ENCODE assay signal across 25 mouse cellular contexts in genomic region chr12:47074961-47075360, GRCm38 (mm10).
DNase-seq lines count a peak whose midpoint lies in the region; ATAC-seq and TF ChIP-seq lines count a peak whose summit lies in the region.
"Had no signal": no experiment of that assay in that cellular context is flagged by ENCODE, and none has a peak within 500 bp of the region (broad histone marks: within the 10 kb centered on the region; RNA-seq: fewer than 3 reads in every experiment).

No protein-coding gene starts in this region.

- H3K4me1 ChIP-seq in hindbrain, embryonic 12.5 days = no peaks in the 10 kb centered on the region
- no peaks in the 10 kb centered on the region for H3K4me1 ChIP-seq in hindbrain, postnatal 0 days (ENCODE audit: insufficient read depth, low read length)
- no peaks in the 10 kb centered on the region for H3K4me1 ChIP-seq in midbrain, postnatal 0 days (ENCODE audit: insufficient read depth, low read length)
- H3K4me1 ChIP-seq in midbrain, embryonic 16.5 days (ENCODE audit: control insufficient read depth, insufficient read depth, low read length) = no peaks in the 10 kb centered on the region
- H3K4me1 ChIP-seq: forebrain, embryonic 10.5 days; forebrain, embryonic 15.5 days; heart, embryonic 12.5 days; heart, embryonic 15.5 days; hindbrain, embryonic 10.5 days; hindbrain, embryonic 15.5 days had no signal

- no peak overlapping the region for H3K9ac ChIP-seq in hindbrain, embryonic 12.5 days
- H3K9ac ChIP-seq in hindbrain, postnatal 0 days (replicated peaks; ENCODE audit: low read length) = no peak overlapping the region
- H3K9ac ChIP-seq in midbrain, postnatal 0 days (replicated peaks; ENCODE audit: low read length, poor library complexity, severe bottlenecking) = no peak overlapping the region
- H3K9ac ChIP-seq in midbrain, embryonic 16.5 days (ENCODE audit: low read depth, low read length) = no peak overlapping the region
- H3K9ac ChIP-seq: forebrain, embryonic 15.5 days; heart, embryonic 12.5 days; heart, embryonic 15.5 days; hindbrain, embryonic 15.5 days had no signal

- H3K27ac ChIP-seq in hindbrain, embryonic 12.5 days = no peak overlapping the region
- no peak overlapping the region for H3K27ac ChIP-seq in hindbrain, postnatal 0 days
- H3K27ac ChIP-seq in midbrain, postnatal 0 days (ENCODE audit: low read depth, low read length) = no peak overlapping the region
- H3K27ac ChIP-seq in midbrain, embryonic 16.5 days (ENCODE audit: low read length) = no peak overlapping the region
- H3K27ac ChIP-seq: forebrain, embryonic 10.5 days; forebrain, embryonic 15.5 days; heart, embryonic 15.5 days; hindbrain, embryonic 10.5 days; hindbrain, embryonic 15.5 days had no signal

- H3K27me3 ChIP-seq in hindbrain, embryonic 12.5 days = no peaks in the 10 kb centered on the region
- no peaks in the 10 kb centered on the region for H3K27me3 ChIP-seq in hindbrain, postnatal 0 days (ENCODE audit: insufficient read depth, low read length)
- no peaks in the 10 kb centered on the region for H3K27me3 ChIP-seq in midbrain, postnatal 0 days (ENCODE audit: insufficient read depth, low read length)
- H3K27me3 ChIP-seq in midbrain, embryonic 16.5 days (ENCODE audit: control insufficient read depth, insufficient read depth, low read depth, low read length) = no peaks in the 10 kb centered on the region
- H3K27me3 ChIP-seq: forebrain, embryonic 15.5 days; heart, embryonic 12.5 days; heart, embryonic 15.5 days; hindbrain, embryonic 15.5 days had no signal

- no peaks in the 10 kb centered on the region for H3K36me3 ChIP-seq in hindbrain, embryonic 12.5 days
- no peaks in the 10 kb centered on the region for H3K36me3 ChIP-seq in hindbrain, postnatal 0 days (ENCODE audit: insufficient read depth, low read length)
- H3K36me3 ChIP-seq in midbrain, postnatal 0 days (ENCODE audit: insufficient read depth, low read length) = no peaks in the 10 kb centered on the region
- H3K36me3 ChIP-seq in midbrain, embryonic 16.5 days (ENCODE audit: control insufficient read depth, insufficient read depth, low read length) = no peaks in the 10 kb centered on the region
- H3K36me3 ChIP-seq: forebrain, embryonic 10.5 days; forebrain, embryonic 15.5 days; heart, embryonic 12.5 days; heart, embryonic 15.5 days; hindbrain, embryonic 10.5 days; hindbrain, embryonic 15.5 days had no signal

- DNase-seq in embryo, embryonic 10 days (ENCODE audit: low spot score) = peak; percentile 3
- no peak for DNase-seq in embryo, embryonic 9.5 days (ENCODE audit: extremely low spot score)
- no peak for DNase-seq in hindbrain, postnatal 0 days (ENCODE audit: low spot score)
- DNase-seq in midbrain, postnatal 0 days (ENCODE audit: low spot score) = peak; percentile 1
- peak; percentile 7 for DNase-seq in embryo, embryonic 11 days
- no peak for DNase-seq in T-cell, adult 2 months (ENCODE audit: low spot score)
- DNase-seq: adrenal gland, postnatal 10 days; cerebellum, adult 11-12 months; cerebellum, adult 8-10 months; cerebellum, postnatal 10 days; cerebellum, postnatal 36 days; gastrocnemius, postnatal 25 days; heart, adult 18-20 months; heart, postnatal 10 days; heart, postnatal 36 days had no signal

- H3K4me3 ChIP-seq in hindbrain, embryonic 12.5 days = no peak overlapping the region
- H3K4me3 ChIP-seq in hindbrain, postnatal 0 days (ENCODE audit: low read length) = no peak overlapping the region
- H3K4me3 ChIP-seq in midbrain, postnatal 0 days (ENCODE audit: low read depth, low read length) = no peak overlapping the region
- no peak overlapping the region for H3K4me3 ChIP-seq in midbrain, embryonic 16.5 days (ENCODE audit: low read depth, low read length)
- H3K4me3 ChIP-seq: forebrain, embryonic 10.5 days; forebrain, embryonic 15.5 days; heart, embryonic 12.5 days; heart, embryonic 15.5 days; hindbrain, embryonic 10.5 days; hindbrain, embryonic 15.5 days had no signal

- H3K9me3 ChIP-seq in hindbrain, embryonic 12.5 days (replicated peaks) = no peaks in the 10 kb centered on the region
- no peaks in the 10 kb centered on the region for H3K9me3 ChIP-seq in hindbrain, postnatal 0 days (ENCODE audit: low read length)
- no peaks in the 10 kb centered on the region for H3K9me3 ChIP-seq in midbrain, postnatal 0 days (ENCODE audit: low read length)
- H3K9me3 ChIP-seq in midbrain, embryonic 16.5 days (replicated peaks; ENCODE audit: control insufficient read depth, low read length, poor library complexity, severe bottlenecking) = no peaks in the 10 kb centered on the region
- H3K9me3 ChIP-seq: forebrain, embryonic 10.5 days; forebrain, embryonic 15.5 days; heart, embryonic 12.5 days; heart, embryonic 15.5 days; hindbrain, embryonic 10.5 days; hindbrain, embryonic 15.5 days had no signal

- no peak overlapping the region for H3K4me2 ChIP-seq in hindbrain, embryonic 12.5 days (replicated peaks)
- no peak overlapping the region for H3K4me2 ChIP-seq in hindbrain, postnatal 0 days (ENCODE audit: low read depth, low read length)
- H3K4me2 ChIP-seq in midbrain, postnatal 0 days (ENCODE audit: low read depth, low read length, poor library complexity, severe bottlenecking) = no peak overlapping the region
- H3K4me2 ChIP-seq in midbrain, embryonic 16.5 days (ENCODE audit: low read length) = no peak overlapping the region
- H3K4me2 ChIP-seq: forebrain, embryonic 15.5 days; heart, embryonic 12.5 days; heart, embryonic 15.5 days; hindbrain, embryonic 15.5 days had no signal

- 40% methylated on average over 2 of the region's 2 CpGs for WGBS in hindbrain, embryonic 12.5 days
- 34% methylated on average over 2 of the region's 2 CpGs for whole genome bisulfite sequencing in hindbrain, postnatal 0 days
- WGBS in midbrain, postnatal 0 days = 48% methylated on average over 2 of the region's 2 CpGs
- 55% methylated on average over 2 of the region's 2 CpGs for WGBS in midbrain, embryonic 16.5 days

- peak; percentile 66; the same call in 1 of the 2 replicates for ATAC-seq in hindbrain, embryonic 12.5 days (ENCODE audit: low FRiP score)
- no peak for ATAC-seq in hindbrain, postnatal 0 days
- no peak for ATAC-seq in midbrain, postnatal 0 days (ENCODE audit: low FRiP score)
- no peak for ATAC-seq in midbrain, embryonic 16.5 days
- ATAC-seq: forebrain, embryonic 15.5 days; inflammation-experienced regulatory T-cells, adult 6 months; intestine, postnatal 0 days had no signal

- TF ChIP-seq CTCF in hindbrain, postnatal 0 days (IDR thresholded peaks at IDR 0.05; ENCODE audit: low read depth) = no peak
- no peak for TF ChIP-seq CTCF in midbrain, postnatal 0 days (IDR thresholded peaks at IDR 0.05)

Comparison
In these comparisons a context has a peak if more than half of its experiments do, and no peak if none do; other contexts are left out.
1. DNase-seq: peak in embryo, embryonic 10 days (single experiment), midbrain, postnatal 0 days (single experiment) and embryo, embryonic 11 days (single experiment); none in embryo, embryonic 9.5 days (single experiment), hindbrain, postnatal 0 days (single experiment) and T-cell, adult 2 months (single experiment).